Mouse (Mus musculus) kidney, postnatal 0 days (tissue): ENCODE results near the gene Gm11060. TPM values are rescaled to one million over a fixed set of nuclear protein-coding genes. Genes with fewer than 3 reads are reported as not detected.

Source experiments
- ATAC-seq: fragments of 200-750 bp; cut with Nextera tagmentation; replicated peaks from 2 replicates; pipeline ENCODE4 v1.8.0; 2017; ENCODE audit warnings: low read depth, moderate number of reproducible peaks, moderate TSS enrichment, moderate library complexity; ENCODE audit not compliant: low FRiP score
- DNase-seq: peaks from one replicate; pipeline ENCODE4 v3.0.0-alpha.2; 2016; ENCODE audit warnings: low spot score
- H3K27ac ChIP-seq: fragments of 300-500 bp; sonication (generic); 2 replicates; pipeline ENCODE4 v1.5.1; 2014; ENCODE audit warnings: mild to moderate bottlenecking
- H3K27me3 ChIP-seq: fragments of 300-500 bp; sonication (generic); 2 replicates; pipeline ENCODE4 v1.6.1; 2014; ENCODE audit warnings: low read length, mixed read lengths; ENCODE audit not compliant: insufficient read depth
- H3K36me3 ChIP-seq: fragments of 300-500 bp; sonication (generic); 2 replicates; pipeline ENCODE4 v1.6.1; 2014; ENCODE audit warnings: low read length, mixed read lengths; ENCODE audit not compliant: insufficient read depth
- H3K4me1 ChIP-seq: fragments of 300-500 bp; sonication (generic); replicated peaks from 2 replicates; pipeline ENCODE4 v1.6.1; 2014; ENCODE audit warnings: antibody characterized with exemption, low read length, mixed read lengths; ENCODE audit not compliant: insufficient read depth
- H3K4me2 ChIP-seq: fragments of 300-500 bp; sonication (generic); 2 replicates; pipeline ENCODE4 v1.6.1; 2014; ENCODE audit warnings: mild to moderate bottlenecking, low read length, moderate library complexity, mixed read lengths
- H3K4me3 ChIP-seq: fragments of 300-500 bp; sonication (generic); replicated peaks from 2 replicates; pipeline ENCODE4 v1.5.1; 2014; ENCODE audit warnings: low read depth, low read length
- H3K9ac ChIP-seq: fragments of 300-500 bp; sonication (generic); 2 replicates; pipeline ENCODE4 v1.6.1; 2014; ENCODE audit warnings: low read depth, low read length
- H3K9me3 ChIP-seq: fragments of 300-500 bp; sonication (generic); replicated peaks from 2 replicates; pipeline ENCODE4 v1.6.1; 2016; ENCODE audit warnings: low read length, inconsistent platforms, mixed read lengths
- CTCF ChIP-seq: IDR thresholded peaks from 2 replicates; pipeline ENCODE4 v1.5.1; 2016; ENCODE audit warnings: antibody characterized with exemption, low read depth, mild to moderate bottlenecking, moderate library complexity
- WGBS: fragments of 180-500 bp; shearing (Covaris S2); extraction: QIAGEN DNeasy Blood & Tissue Kit; methylation state at CpG from one replicate; pipeline ENCODE4 v1.1.7; 2014; 5-methylcytosine and 5-hydroxymethylcytosine counted together
- polyA plus RNA-seq: library from polyadenylated mRNA; unstranded; fragments of >200 nt; fragmentation: Nextera tagmentation; extraction: Ambion mirVana; gene quantifications from 2 replicates; pipeline ENCODE4 v1.2.1, GENCODE M21; 2015

The Gm11060 gene
- polyA plus RNA-seq, 1 experiment from 2014 or later: not detected

- ATAC-seq (no peak), DNase-seq (no peak)
- Histone ChIP-seq H3K27me3 (no peaks in the 10 kb centered on the region), H3K4me1 (0 out of 2 replicates have a peak, but pooled peaks cover 12% of the 10 kb centered on the region), H3K27ac (peak overlapping the region; percentile 13; the same call in 1 of the 2 replicates), H3K4me2 (no peak overlapping the region), H3K9ac (no peak overlapping the region), H3K36me3 (no peaks in the 10 kb centered on the region), H3K9me3 (no peaks in the 10 kb centered on the region), H3K4me3 (no peak overlapping the region)
- no peak for TF ChIP-seq CTCF
- WGBS: 26% methylated on average over 7 of the region's 7 CpGs
Observed at GRCm38 (mm10) chr2:105100541-105100940, 8.7 kb downstream of the Gm11060 start.

GRCm38 (mm10) chr2:105108703-105109158 is 16.9 kb downstream of the Gm11060 start:
- WGBS: 20% methylated on average over 6 of the region's 6 CpGs
- Histone ChIP-seq H3K4me3 (no peak overlapping the region), H3K36me3 (0 out of 2 replicates have a peak, but pooled peaks cover 3% of the 10 kb centered on the region), H3K4me1 (no peaks in the 10 kb centered on the region), H3K27ac (no peak overlapping the region), H3K4me2 (no peak overlapping the region), H3K9me3 (no peaks in the 10 kb centered on the region), H3K9ac (no peak overlapping the region), H3K27me3 (no peaks in the 10 kb centered on the region)
- ATAC-seq (peak; percentile 81), DNase-seq (peak; percentile 79)
- peak; percentile 60; the same call in 1 of the 2 replicates for TF ChIP-seq CTCF

- no peak overlapping the region for H3K4me2 ChIP-seq
Observed at GRCm38 (mm10) chr2:105114074-105114473, 22.3 kb downstream of the Gm11060 start.

GRCm38 (mm10) chr2:105117669-105118068 is 25.9 kb downstream of the Gm11060 start:
- Histone ChIP-seq H3K36me3 (no peaks in the 10 kb centered on the region), H3K27me3 (0 out of 2 replicates have a peak, but pooled peaks cover 12% of the 10 kb centered on the region), H3K4me3 (no peak overlapping the region), H3K4me1 (0 out of 2 replicates have a peak, but pooled peaks cover under 1% of the 10 kb centered on the region), H3K27ac (no peak overlapping the region; the same call in 1 of the 2 replicates), H3K9me3 (no peaks in the 10 kb centered on the region), H3K9ac (no peak overlapping the region), H3K4me2 (no peak overlapping the region)
- TF ChIP-seq CTCF: no peak
- DNase-seq (peak; percentile 77), ATAC-seq (no peak)
- WGBS: 16% methylated on average over 8 of the region's 8 CpGs

More at GRCm38 (mm10) chr2:105114074-105114473, 22.3 kb downstream of the Gm11060 start:
- DNase-seq: no peak
- Histone ChIP-seq H3K27ac (no peak overlapping the region), H3K4me3 (no peak overlapping the region), H3K9me3 (no peaks in the 10 kb centered on the region), H3K27me3 (no peaks in the 10 kb centered on the region), H3K9ac (no peak overlapping the region), H3K36me3 (no peaks in the 10 kb centered on the region), H3K4me1 (no peaks in the 10 kb centered on the region)
- WGBS: 27% methylated on average over 9 of the region's 9 CpGs
- no peak for TF ChIP-seq CTCF
- ATAC-seq: no peak

- Histone ChIP-seq H3K27me3 (0 out of 2 replicates have a peak, but pooled peaks cover 23% of the 10 kb centered on the region), H3K4me3 (no peak overlapping the region)
Observed at GRCm38 (mm10) chr2:105122216-105122615, 30.4 kb downstream of the Gm11060 start.

GRCm38 (mm10) chr2:105122886-105123285 is 31.1 kb downstream of the Gm11060 start:
- Histone ChIP-seq H3K27me3 (peaks cover 23% of the 10 kb centered on the region; the same call in 1 of the 2 replicates), H3K9ac (peak overlapping the region; percentile 54), H3K36me3 (no peaks in the 10 kb centered on the region), H3K9me3 (no peaks in the 10 kb centered on the region), H3K4me2 (peak overlapping the region; percentile 68), H3K4me3 (peak overlapping the region; percentile 71), H3K4me1 (0 out of 2 replicates have a peak, but pooled peaks cover 6% of the 10 kb centered on the region), H3K27ac (peak overlapping the region; percentile 58)
- TF ChIP-seq CTCF: no peak
- ATAC-seq (no peak), DNase-seq (no peak)
- 2% methylated on average over 27 of the region's 27 CpGs for WGBS

More at GRCm38 (mm10) chr2:105122216-105122615, 30.4 kb downstream of the Gm11060 start:
- H3K9ac ChIP-seq: no peak overlapping the region
- no peak for TF ChIP-seq CTCF
- DNase-seq (peak; percentile 35), ATAC-seq (no peak)
- H3K36me3 ChIP-seq: no peaks in the 10 kb centered on the region
- WGBS: 22% methylated on average over 8 of the region's 8 CpGs
- H3K9me3 ChIP-seq: no peaks in the 10 kb centered on the region
- no peak overlapping the region for H3K27ac ChIP-seq
- peak overlapping the region; percentile 23; the same call in 1 of the 2 replicates for H3K4me2 ChIP-seq
- 0 out of 2 replicates have a peak, but pooled peaks cover 6% of the 10 kb centered on the region for H3K4me1 ChIP-seq
